Mouse (Mus musculus): Measurements from ENCODE around the gene Ddx23.

GRCm38 (mm10) chr15:98681633-98682032 lies 18.9 kb upstream of the Ddx23 start:
- TF ChIP-seq GATA1 (IDR thresholded peaks at IDR 0.05; ENCODE audit: borderline replicate concordance, low read length) (no peak), FLI1 (IDR thresholded peaks at IDR 0.05; ENCODE audit: low read length) (no peak)

All from megakaryocyte, embryonic 14.5 days (primary cell).